Mouse (Mus musculus): ENCODE data around the gene Cops7a.

GRCm38 (mm10) chr6:124931525-124932313, 33.6 kb downstream of the Cops7a start:
- TF ChIP-seq POLR2A (IDR thresholded peaks at IDR 0.05; ENCODE audit: insufficient read depth, low read depth, low read length) (no peak; the same call in 1 of the 2 replicates), CTCF (IDR thresholded peaks at IDR 0.05; ENCODE audit: insufficient read depth, low read depth, low read length) (peak; percentile 30; the same call in 1 of the 2 replicates)

Data from olfactory bulb, adult 2 months (tissue).